Mouse (Mus musculus): Measurements from ENCODE around the gene Prss30.

DNA sequence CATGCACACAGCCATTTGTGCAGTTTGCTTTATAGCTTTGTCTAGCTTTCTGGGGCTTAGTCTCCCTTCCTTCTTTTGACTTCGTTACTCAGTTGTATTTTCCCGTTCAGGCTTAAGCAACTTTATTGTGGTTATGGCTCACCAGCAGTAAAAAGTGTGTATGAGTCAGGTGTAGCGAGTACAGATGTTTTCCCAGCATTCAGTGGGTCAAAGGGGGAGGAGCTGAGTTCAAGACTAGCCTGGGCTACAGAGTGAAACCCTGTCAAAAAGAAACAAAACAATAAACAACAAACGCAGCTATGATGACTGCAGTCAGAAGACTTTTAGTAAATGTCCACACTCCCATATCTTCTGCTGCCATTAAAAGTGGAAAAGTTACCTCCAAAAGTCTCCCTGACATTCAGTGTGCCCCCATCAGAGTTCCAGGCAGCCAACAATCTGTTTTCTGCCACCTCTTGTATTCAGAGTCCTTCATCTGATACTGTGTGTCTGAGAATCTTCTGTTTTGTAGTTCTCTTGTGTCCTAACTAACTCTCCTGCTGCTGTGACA, 18.7 kb downstream of the Prss30 start:
- TF ChIP-seq POLR2A (IDR thresholded peaks at IDR 0.05; ENCODE audit: borderline replicate concordance, extremely low read depth, insufficient read depth, insufficient read length, poor library complexity, severe bottlenecking) (no peak), CTCF (IDR thresholded peaks at IDR 0.05; ENCODE audit: borderline replicate concordance, extremely low read depth, insufficient read depth, insufficient read length) (no peak)

Measured in brain, embryonic 14.5 days (tissue).